Mouse (Mus musculus) bone marrow macrophage, adult 2 months (primary cell): ENCODE results near the gene Nup155. TPM values are rescaled to one million over a fixed set of nuclear protein-coding genes. Genes with fewer than 3 reads are reported as not detected.
"Not testable (repeated sequence)": the region's sequence is repeated elsewhere in the genome, so short reads cannot be mapped to it uniquely, and the experiment has no call there.

ENCODE experiments used
- H3K27ac ChIP-seq: 2 replicates; pipeline ENCODE4 v1.5.1; 2012; ENCODE audit warnings: low read depth, low read length; ENCODE audit not compliant: insufficient read depth
- H3K4me1 ChIP-seq: 2 replicates; pipeline ENCODE4 v1.6.1; 2012; ENCODE audit warnings: low read length; ENCODE audit not compliant: control insufficient read depth, insufficient read depth
- H3K4me3 ChIP-seq: 2 replicates; pipeline ENCODE4 v1.5.1; 2012; ENCODE audit warnings: mild to moderate bottlenecking, low read length, moderate library complexity; ENCODE audit not compliant: insufficient read depth
- CTCF ChIP-seq: IDR thresholded peaks from 2 replicates; pipeline ENCODE4 v1.5.1; 2012; ENCODE audit warnings: low read depth, mild to moderate bottlenecking, low read length, moderate library complexity
- POLR2A ChIP-seq: IDR thresholded peaks from 2 replicates; pipeline ENCODE4 v1.6.1; 2012; ENCODE audit warnings: mild to moderate bottlenecking, low read depth, low read length, borderline replicate concordance
- polyA plus RNA-seq: library from polyadenylated mRNA; stranded (reverse); fragments of >200 nt; gene quantifications from 2 replicates; pipeline ENCODE4 v1.2.4, GENCODE M21; 2012; ENCODE audit not compliant: missing spikeins, insufficient read depth, insufficient read length

The Nup155 gene
- 24.3 and 27.8 TPM in 2 replicates for polyA plus RNA-seq

GRCm38 (mm10) chr15:8108966-8109743 lies at the start of gene Nup155:
TSS of gene Nup155 (plus strand) at chr15:8109273.
- Histone ChIP-seq H3K4me1 (peaks cover 9% of the 10 kb centered on the region), H3K4me3 (peak within 1 kb of the TSS; percentile 88), H3K27ac (peak within 1 kb of the TSS; percentile 68)
- TF ChIP-seq CTCF (no peak), POLR2A (no peak)

DNA sequence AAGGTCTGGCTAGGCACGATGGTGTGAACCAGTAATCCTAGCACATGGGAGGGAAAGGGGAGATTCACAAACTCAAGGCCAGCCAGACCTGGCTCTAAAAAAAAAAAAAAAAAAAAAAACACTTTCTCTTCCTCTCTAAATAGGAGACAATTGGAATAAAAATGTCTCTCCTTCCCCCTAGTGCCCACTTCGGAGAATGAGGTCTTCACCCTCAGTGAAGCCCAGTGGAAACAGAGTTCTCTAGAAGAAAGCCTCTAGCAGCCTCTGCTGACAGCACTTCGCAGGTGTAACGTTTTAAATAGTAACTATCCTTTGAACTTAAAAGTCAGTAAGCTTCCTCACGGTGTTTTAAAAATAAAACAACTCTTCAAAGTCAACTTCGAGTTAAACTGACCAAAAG lies 43.9 kb upstream of the Nup155 start:
- no peaks in the 10 kb centered on the region for H3K4me1 ChIP-seq
- H3K27ac ChIP-seq: no peak overlapping the region
- TF ChIP-seq POLR2A (no peak), CTCF (no peak)
- no peak overlapping the region for H3K4me3 ChIP-seq

DNA sequence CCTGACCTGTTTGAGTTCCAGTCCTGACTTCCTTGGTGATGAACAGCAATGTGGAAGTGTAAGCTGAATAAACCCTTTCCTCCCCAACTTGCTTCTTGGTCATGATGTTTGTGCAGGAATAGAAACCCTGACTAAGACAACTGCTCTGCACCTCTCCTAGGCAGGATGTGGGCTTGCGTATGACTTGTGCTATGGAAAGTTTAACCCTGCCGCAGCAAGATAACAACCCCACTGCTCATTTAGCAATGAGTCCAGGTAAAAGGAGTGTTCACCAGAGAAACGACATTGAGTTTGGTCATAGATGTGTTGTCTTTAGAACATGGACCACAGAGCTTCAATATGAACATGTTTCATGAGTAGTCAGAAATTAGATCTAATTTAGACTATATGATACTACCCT lies 35.9 kb upstream of the Nup155 start:
- H3K4me3 ChIP-seq, H3K4me1 ChIP-seq, H3K27ac ChIP-seq: not testable (repeated sequence)

DNA sequence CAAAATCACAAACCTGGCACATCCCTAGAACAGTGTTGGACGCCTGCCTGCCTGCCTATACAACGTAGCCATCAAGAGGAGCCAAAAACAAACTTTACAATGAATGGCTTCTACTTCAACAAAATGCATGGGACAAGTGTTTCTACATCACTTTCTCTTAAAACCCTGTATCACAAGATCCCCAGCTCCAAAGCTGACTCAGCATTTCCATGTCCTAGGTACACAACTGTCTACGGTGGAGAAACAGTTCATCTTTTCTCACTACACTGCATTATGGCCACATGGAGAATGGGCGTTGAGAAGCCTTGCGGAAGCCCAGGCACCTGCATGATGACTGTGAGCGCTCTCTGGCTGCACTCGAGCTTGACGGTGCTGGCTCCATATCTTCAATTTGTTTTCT lies 26.9 kb upstream of the Nup155 start:
- Histone ChIP-seq H3K4me3 (no peak overlapping the region), H3K27ac (no peak overlapping the region), H3K4me1 (no peaks in the 10 kb centered on the region)
- TF ChIP-seq POLR2A (no peak), CTCF (no peak)

DNA sequence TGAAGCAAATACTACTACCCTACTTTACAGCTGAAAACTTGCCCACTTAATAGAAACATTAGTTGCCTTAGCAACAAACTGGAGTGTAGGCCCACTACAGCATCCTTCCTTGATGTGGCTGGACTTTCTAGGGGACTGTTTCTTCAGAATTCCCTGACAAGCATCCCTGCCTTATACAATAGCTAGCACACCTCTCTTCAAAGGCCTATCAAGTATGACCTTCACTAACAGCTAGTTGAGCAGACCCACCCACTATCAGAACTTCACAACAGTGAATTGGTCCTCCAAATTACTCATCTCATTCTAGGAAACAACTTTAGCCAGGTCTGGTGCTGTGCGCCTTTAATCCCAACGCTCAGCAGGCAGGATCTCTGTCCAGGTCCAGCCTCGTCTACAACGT lies 21.8 kb upstream of the Nup155 start:
- H3K27ac ChIP-seq: no peak overlapping the region
- no peaks in the 10 kb centered on the region for H3K4me1 ChIP-seq
- TF ChIP-seq CTCF (no peak), POLR2A (no peak)
- H3K4me3 ChIP-seq: no peak overlapping the region

DNA sequence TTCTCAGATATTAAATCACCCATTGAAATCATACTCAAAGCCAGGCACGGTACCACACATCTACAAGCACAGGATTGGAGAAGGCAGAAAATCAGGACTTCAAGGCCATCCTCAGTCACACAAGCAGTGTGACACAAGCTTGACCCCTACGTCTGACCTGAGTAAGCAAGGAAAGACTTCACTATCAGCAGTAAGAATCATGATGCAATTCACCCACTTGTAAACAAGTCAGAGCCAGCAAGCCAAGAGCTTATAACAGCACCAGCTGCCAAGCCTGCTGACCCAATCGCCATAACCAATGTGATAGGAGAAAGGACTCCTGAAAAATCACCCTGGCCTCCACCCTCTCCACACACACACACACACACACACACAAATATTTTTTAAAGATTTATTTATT lies 20.4 kb upstream of the Nup155 start:
- Histone ChIP-seq H3K4me3 (no peak overlapping the region), H3K27ac (no peak overlapping the region), H3K4me1 (no peaks in the 10 kb centered on the region)
- TF ChIP-seq CTCF (no peak), POLR2A (no peak)

DNA sequence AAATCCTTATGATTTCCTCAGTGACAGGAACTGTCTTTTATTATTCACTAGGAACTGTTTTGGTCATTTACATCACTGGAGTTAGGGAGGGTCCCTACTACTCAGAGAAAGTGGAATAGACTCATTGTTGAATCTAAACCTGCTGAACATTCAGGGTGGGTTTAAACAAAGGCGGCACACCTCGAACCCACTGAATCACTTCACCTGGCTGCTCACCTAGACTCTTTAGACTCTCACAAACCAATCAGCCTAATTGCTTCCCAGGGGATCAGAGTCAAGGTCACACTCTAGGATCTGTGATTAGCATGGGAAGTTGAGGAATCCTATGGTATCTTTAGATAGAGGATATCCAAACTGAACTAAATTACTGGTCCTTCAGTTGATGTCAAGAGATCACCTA lies 18.4 kb upstream of the Nup155 start:
- H3K27ac ChIP-seq: no peak overlapping the region
- no peak for TF ChIP-seq POLR2A
- TF ChIP-seq CTCF: no peak

GRCm38 (mm10) chr15:8092668-8093067 lies 16.4 kb upstream of the Nup155 start:
- H3K4me3 ChIP-seq: not testable (repeated sequence)

More for the DNA sequence above, 18.4 kb upstream of the Nup155 start:
- no peaks in the 10 kb centered on the region for H3K4me1 ChIP-seq
- no peak overlapping the region for H3K4me3 ChIP-seq

GRCm38 (mm10) chr15:8097853-8098252 lies 11.2 kb upstream of the Nup155 start:
- TF ChIP-seq POLR2A: no peak
- TF ChIP-seq CTCF: peak; percentile 41
- H3K4me3 ChIP-seq: peak overlapping the region; percentile 45
- peaks cover 3% of the 10 kb centered on the region; the same call in 1 of the 2 replicates for H3K4me1 ChIP-seq
- no peak overlapping the region for H3K27ac ChIP-seq

More at GRCm38 (mm10) chr15:8092668-8093067, 16.4 kb upstream of the Nup155 start:
- H3K27ac ChIP-seq, H3K4me1 ChIP-seq: not testable (repeated sequence)

GRCm38 (mm10) chr15:8098774-8099749 lies 10.0 kb upstream of the Nup155 start, which contains the start of gene Wdr70:
TSS of gene Wdr70 (minus strand) at chr15:8099209.
- Histone ChIP-seq H3K27ac (no peak within 1 kb of the TSS), H3K4me3 (peak within 1 kb of the TSS; percentile 83), H3K4me1 (peaks cover 3% of the 10 kb centered on the region; the same call in 1 of the 2 replicates)
- TF ChIP-seq CTCF: peak; percentile 41; the same call in 1 of the 2 replicates
- no peak for TF ChIP-seq POLR2A

- H3K27ac ChIP-seq, H3K4me1 ChIP-seq, H3K4me3 ChIP-seq: not testable (repeated sequence)
These were observed 7.0 kb upstream of the Nup155 start for GRCm38 (mm10) chr15:8101975-8102542.
